ENCODE assay signal across 24 mouse cellular contexts in the genomic region with DNA sequence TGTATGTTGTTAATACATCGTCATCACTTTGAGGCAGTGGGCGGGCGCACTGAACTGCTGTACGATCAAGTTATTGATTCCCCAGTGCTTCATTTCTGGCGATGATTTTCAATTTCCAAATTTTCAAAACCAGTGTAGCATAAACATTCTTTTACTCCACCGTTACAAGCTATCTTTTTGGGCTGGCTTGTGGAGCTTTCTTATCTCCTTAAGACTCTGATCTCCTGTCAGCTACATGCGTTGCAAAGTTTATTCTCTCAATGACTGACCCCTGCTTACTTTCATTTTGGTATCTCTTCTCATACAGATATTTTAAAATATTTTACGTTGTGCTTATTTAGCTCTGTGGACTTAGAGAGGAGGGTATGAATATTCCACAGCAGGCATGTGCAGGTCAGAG.
"Had no signal": no experiment of that assay in that cellular context is flagged by ENCODE, and none has a peak within 500 bp of the region (broad histone marks: within the 10 kb centered on the region; RNA-seq: fewer than 3 reads in every experiment).

No protein-coding gene starts in this region.

- H3K9ac ChIP-seq: heart, embryonic 13.5 days; heart, embryonic 15.5 days; hindbrain, embryonic 14.5 days; intestine, embryonic 15.5 days; kidney, embryonic 15.5 days; limb, embryonic 12.5 days had no signal

- H3K4me1 ChIP-seq: heart, embryonic 13.5 days; heart, embryonic 15.5 days; intestine, embryonic 15.5 days; kidney, embryonic 15.5 days; limb, embryonic 10.5 days; limb, embryonic 12.5 days had no signal

- H3K9me3 ChIP-seq: heart, embryonic 13.5 days; heart, embryonic 15.5 days; intestine, embryonic 15.5 days; kidney, embryonic 15.5 days; limb, embryonic 10.5 days; limb, embryonic 12.5 days had no signal

- H3K27me3 ChIP-seq: heart, embryonic 13.5 days; heart, embryonic 15.5 days; intestine, embryonic 15.5 days; kidney, embryonic 15.5 days; limb, embryonic 12.5 days had no signal

- ATAC-seq: hindbrain, embryonic 16.5 days; inflammation-experienced regulatory T-cells, adult 6 months; intestine, embryonic 15.5 days; intestine, postnatal 0 days had no signal

- H3K36me3 ChIP-seq: heart, embryonic 13.5 days; heart, embryonic 15.5 days; intestine, embryonic 15.5 days; kidney, embryonic 15.5 days; limb, embryonic 10.5 days; limb, embryonic 12.5 days had no signal

- H3K27ac ChIP-seq: heart, adult 2 months; heart, embryonic 13.5 days; heart, embryonic 15.5 days; hindbrain, embryonic 14.5 days; intestine, embryonic 15.5 days; kidney, embryonic 15.5 days; kidney, postnatal 0 days; layer of hippocampus, adult 2 months; left cerebral cortex, adult 2 months; limb, embryonic 10.5 days; limb, embryonic 12.5 days had no signal

- DNase-seq: gastrocnemius, postnatal 14 days; gastrocnemius, postnatal 36 days; heart, adult 11 months; heart, adult 2 months; heart, postnatal 14 days; heart, postnatal 36 days; kidney, adult 18-20 months; kidney, adult 8-10 months; kidney, postnatal 14 days; kidney, postnatal 36 days had no signal

- H3K4me3 ChIP-seq: heart, adult 2 months; heart, embryonic 13.5 days; heart, embryonic 15.5 days; intestine, embryonic 15.5 days; kidney, embryonic 15.5 days; layer of hippocampus, adult 2 months; left cerebral cortex, adult 2 months; limb, embryonic 10.5 days; limb, embryonic 12.5 days had no signal

- H3K4me2 ChIP-seq: heart, embryonic 11.5 days; heart, embryonic 13.5 days; heart, embryonic 15.5 days; hindbrain, embryonic 14.5 days; intestine, embryonic 15.5 days; kidney, embryonic 15.5 days; limb, embryonic 12.5 days had no signal
